Mouse (Mus musculus) G1E (cell line): ENCODE data around the gene Prtn3. TPM values are rescaled to one million over a fixed set of nuclear protein-coding genes. Genes with fewer than 3 reads are reported as not detected.
A peak's percentile ranks its signal among the peaks of the same experiment; 100 is the strongest.

Source experiments
- ATAC-seq: 2 replicates; pipeline ENCODE4 v1.8.0; 2016; ENCODE audit warnings: mild to moderate bottlenecking; ENCODE audit not compliant: insufficient number of reproducible peaks, poor library complexity, low FRiP score, severe bottlenecking; ENCODE audit errors: extremely low read depth
- DNase-seq: peaks from one replicate; pipeline ENCODE4 v3.0.0; 2012; ENCODE audit warnings: low spot score
- H3K27me3 ChIP-seq: 2 replicates; pipeline ENCODE4 v1.6.1; 2012; ENCODE audit warnings: mild to moderate bottlenecking, low read length, inconsistent platforms; ENCODE audit not compliant: insufficient read depth
- H3K36me3 ChIP-seq: replicated peaks from 2 replicates; pipeline ENCODE3; 2012; ENCODE audit warnings: mild to moderate bottlenecking, inconsistent platforms
- H3K4me1 ChIP-seq: 2 replicates; pipeline ENCODE4 v1.6.1; 2012; ENCODE audit warnings: low read depth, low read length, inconsistent platforms, mixed read lengths; ENCODE audit not compliant: insufficient read depth
- H3K4me3 ChIP-seq: 2 replicates; pipeline ENCODE4 v1.5.1; 2012; ENCODE audit warnings: low read depth, mild to moderate bottlenecking, inconsistent platforms, low read length, moderate library complexity, mixed read lengths
- H3K9me3 ChIP-seq: replicated peaks from 2 replicates; pipeline ENCODE4 v1.6.1; 2012; ENCODE audit warnings: inconsistent platforms
- CTCF ChIP-seq: IDR thresholded peaks from 2 replicates; pipeline ENCODE4 v1.5.1; 2012; ENCODE audit warnings: low read depth, low read length, inconsistent platforms, mixed read lengths
- GATA1 ChIP-seq: IDR thresholded peaks from 2 replicates; pipeline ENCODE4 v1.6.1; 2012; ENCODE audit warnings: borderline replicate concordance, low read length, inconsistent platforms, mixed read lengths
- GATA2 ChIP-seq: IDR thresholded peaks from 2 replicates; pipeline ENCODE4 v1.6.1; 2012; ENCODE audit warnings: low read depth, low read length, inconsistent platforms, borderline replicate concordance
- POLR2AphosphoS5 ChIP-seq: IDR thresholded peaks from 2 replicates; pipeline ENCODE4 v1.6.1; 2012; ENCODE audit warnings: low read depth, low read length, inconsistent platforms; ENCODE audit not compliant: insufficient replicate concordance
- TAL1 ChIP-seq: conservative IDR thresholded peaks from 2 replicates; pipeline ENCODE4 v1.6.1; 2012; ENCODE audit warnings: low read depth, low read length, inconsistent platforms, mixed read lengths
- polyA plus RNA-seq: library from polyadenylated mRNA; stranded (reverse); fragments of >175 nt; gene quantifications from 2 replicates; pipeline ENCODE4 v1.2.3, GENCODE M21; 2012
- total RNA-seq, 2 experiments: library from RNA; stranded (forward) in 1 of 2; stranded (reverse) in 1 of 2; fragments of 200-1000 nt in 1 of 2; fragments of >200 nt in 1 of 2; fragmentation: Nextera tagmentation in 1 of 2; gene quantifications; 2 replicates each; pipeline ENCODE4 v1.2.3; 2014 to 2017

Gene Prtn3
- total and polyA plus RNA-seq, 3 experiments = 0.49 to 2.0 TPM; not detected in 1

DNA sequence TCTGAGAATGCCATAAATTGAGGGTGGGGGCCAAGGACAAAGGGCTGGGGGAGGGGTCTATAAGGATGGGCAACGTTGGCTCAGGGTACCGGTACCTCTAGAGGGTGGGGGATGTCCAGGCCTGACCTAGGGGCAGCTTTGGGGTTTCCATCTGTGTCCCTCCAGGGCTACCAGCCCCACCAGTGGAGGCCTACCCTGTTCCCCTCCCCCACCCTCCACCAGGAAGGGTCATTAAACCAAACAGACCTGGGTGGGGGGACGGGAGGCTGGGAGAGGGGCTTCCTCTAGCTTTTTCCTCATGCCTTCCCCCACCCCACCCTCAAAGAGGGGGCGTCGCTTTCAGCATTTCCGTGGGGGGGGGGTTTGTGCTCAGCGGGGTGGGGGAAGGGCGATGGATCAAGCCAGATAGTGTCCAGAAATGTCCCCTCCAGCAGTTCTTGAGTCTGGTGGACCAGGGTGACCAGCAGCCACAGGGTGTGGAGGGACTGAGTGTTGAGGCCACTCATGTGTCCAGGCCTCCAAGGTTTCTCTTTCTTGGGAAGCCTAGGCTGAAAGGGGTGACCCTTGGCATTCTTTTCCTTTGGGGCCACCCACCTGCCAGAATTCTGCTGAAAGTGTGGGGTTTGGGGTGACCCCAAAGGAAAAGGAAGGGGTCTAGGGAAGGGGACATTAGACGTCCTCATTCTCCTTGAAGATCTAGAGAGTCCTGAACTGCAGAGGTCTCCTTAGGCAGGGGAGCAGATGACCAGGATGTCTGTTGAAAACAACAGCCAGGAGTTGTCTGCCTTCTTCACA lies 54.8 kb downstream of the Prtn3 start:
- Histone ChIP-seq H3K4me1 (peaks cover 72% of the 10 kb centered on the region), H3K9me3 (no peaks in the 10 kb centered on the region), H3K27me3 (no peaks in the 10 kb centered on the region), H3K36me3 (peaks cover 50% of the 10 kb centered on the region), H3K4me3 (peak overlapping the region; percentile 95)
- DNase-seq (no peak), ATAC-seq (no peak)
- TF ChIP-seq GATA2 (no peak), POLR2AphosphoS5 (no peak), CTCF (no peak), GATA1 (no peak), TAL1 (no peak)

DNA sequence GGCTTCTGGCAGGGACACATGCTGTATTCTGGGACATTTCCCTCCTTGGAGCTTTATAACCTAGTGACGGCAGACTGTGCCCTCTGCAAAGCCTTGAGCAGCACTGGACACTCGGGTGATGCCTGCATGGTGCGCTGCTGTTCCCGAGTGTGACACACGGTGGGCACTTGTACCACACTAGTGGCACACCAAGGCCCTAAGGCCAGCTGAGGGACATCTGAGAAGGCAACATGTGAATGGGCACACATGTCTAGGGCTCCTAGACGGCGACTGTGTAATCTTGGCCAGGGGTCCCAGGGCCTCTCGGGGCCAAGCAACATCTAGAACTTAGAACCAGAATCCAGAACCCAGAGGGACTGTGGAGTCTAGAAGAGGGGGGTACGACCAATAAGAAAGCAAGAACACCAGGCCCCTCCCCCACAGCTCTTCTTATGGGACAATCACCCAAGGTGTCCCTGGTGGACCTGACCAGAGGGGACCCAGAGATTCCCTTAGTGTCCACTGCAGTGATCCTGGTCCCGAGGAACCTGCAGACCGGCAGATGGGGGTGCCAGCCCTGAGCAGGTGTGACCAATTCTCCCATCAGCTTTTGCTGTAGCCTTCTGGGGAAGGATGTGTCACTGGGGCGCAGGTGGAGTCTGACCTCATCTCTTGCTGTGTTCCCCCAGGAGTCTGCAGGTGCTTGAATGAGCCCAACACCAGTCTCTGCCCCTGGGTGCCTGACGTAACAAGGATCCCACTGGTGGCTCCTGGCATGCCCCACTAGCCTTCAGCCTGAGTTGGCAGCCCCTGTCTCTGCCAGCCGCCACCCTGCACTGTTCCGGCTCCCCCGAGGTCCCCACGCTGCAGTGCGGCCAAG lies 55.9 kb downstream of the Prtn3 start:
- peaks cover 77% of the 10 kb centered on the region for H3K4me1 ChIP-seq
- ATAC-seq (no peak), DNase-seq (no peak)
- TF ChIP-seq GATA2 (no peak), TAL1 (no peak), GATA1 (no peak), CTCF (no peak), POLR2AphosphoS5 (no peak)
- H3K27me3 ChIP-seq = no peaks in the 10 kb centered on the region
- no peak overlapping the region; the same call in 1 of the 2 replicates for H3K4me3 ChIP-seq
- no peaks in the 10 kb centered on the region for H3K9me3 ChIP-seq
- H3K36me3 ChIP-seq = peaks cover 61% of the 10 kb centered on the region

DNA sequence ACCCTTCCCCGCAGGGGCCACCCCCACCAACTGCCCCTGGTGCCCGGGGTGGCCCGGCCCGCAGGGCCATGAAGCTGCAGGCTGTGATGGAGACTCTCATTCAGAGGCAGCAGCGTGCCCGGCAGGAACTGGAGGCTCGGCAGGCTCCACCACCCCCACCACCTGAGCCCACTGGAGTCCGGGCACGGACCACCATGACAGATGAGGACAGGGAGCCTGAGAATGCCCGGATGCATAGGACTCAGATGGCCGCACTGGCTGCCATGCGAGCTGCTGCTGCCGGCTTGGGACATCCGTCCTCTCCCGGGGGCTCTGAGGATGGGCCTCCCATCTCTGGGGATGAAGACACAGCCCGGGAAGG lies 56.5 kb downstream of the Prtn3 start:
- Histone ChIP-seq H3K4me3 (no peak overlapping the region; the same call in 1 of the 2 replicates), H3K36me3 (peaks cover 67% of the 10 kb centered on the region), H3K27me3 (no peaks in the 10 kb centered on the region), H3K4me1 (peaks cover 79% of the 10 kb centered on the region), H3K9me3 (no peaks in the 10 kb centered on the region)
- TF ChIP-seq TAL1 = no peak
- TF ChIP-seq CTCF = no peak
- TF ChIP-seq GATA2 = no peak
- TF ChIP-seq GATA1 = no peak
- no peak for TF ChIP-seq POLR2AphosphoS5
- DNase-seq = no peak
- no peak for ATAC-seq

DNA sequence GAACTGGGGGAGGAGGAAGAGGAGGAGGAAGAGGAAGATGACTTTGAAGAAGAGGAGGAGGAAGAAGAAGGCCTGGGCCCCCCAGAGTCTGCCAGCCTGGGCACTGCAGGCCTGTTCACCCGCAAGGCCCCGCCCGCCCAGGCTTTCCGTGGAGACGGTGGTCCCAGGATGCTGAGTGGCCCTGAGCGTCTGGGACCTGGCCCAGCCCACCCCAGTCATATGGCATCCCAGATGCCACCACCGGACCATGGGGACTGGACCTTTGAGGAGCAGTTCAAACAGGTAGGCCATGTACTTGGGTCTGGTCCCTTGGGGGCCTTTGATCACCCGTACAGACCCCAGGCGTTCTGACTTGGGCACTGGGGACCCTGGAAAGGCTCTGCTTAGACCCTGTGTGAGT lies 57.5 kb downstream of the Prtn3 start:
- no peak for ATAC-seq
- no peak overlapping the region for H3K4me3 ChIP-seq
- H3K4me1 ChIP-seq = peaks cover 80% of the 10 kb centered on the region
- peaks cover 77% of the 10 kb centered on the region for H3K36me3 ChIP-seq
- no peak for DNase-seq
- no peak for TF ChIP-seq CTCF
- no peak for TF ChIP-seq POLR2AphosphoS5
- TF ChIP-seq TAL1 = no peak
- no peak for TF ChIP-seq GATA2
- no peak for TF ChIP-seq GATA1
- H3K9me3 ChIP-seq = no peaks in the 10 kb centered on the region
- H3K27me3 ChIP-seq = no peaks in the 10 kb centered on the region

DNA sequence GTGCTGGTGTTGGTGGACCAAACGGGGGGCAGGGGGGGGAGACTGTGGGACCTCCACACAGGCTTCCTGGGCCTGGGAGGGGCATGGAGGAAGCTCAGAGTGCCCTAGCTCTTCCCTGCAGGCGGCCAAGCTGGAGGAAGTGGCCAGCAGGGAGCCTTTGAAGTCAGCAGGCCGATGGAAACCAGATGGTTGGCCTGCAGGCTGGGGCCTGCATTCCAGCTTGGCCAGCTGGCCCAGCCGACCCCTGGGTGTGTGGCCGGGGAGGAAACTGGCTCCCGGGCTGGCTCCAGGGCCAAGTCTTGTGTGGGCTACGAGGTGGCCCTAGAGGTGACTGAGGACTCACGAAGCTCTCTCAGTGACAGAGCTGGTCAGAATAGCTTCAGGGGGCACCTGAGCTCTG lies 58.5 kb downstream of the Prtn3 start:
- no peak for ATAC-seq
- Histone ChIP-seq H3K27me3 (no peaks in the 10 kb centered on the region), H3K9me3 (no peaks in the 10 kb centered on the region), H3K36me3 (peaks cover 86% of the 10 kb centered on the region), H3K4me1 (peaks cover 89% of the 10 kb centered on the region), H3K4me3 (peak overlapping the region; percentile 8; the same call in 1 of the 2 replicates)
- no peak for DNase-seq
- TF ChIP-seq POLR2AphosphoS5 = no peak
- TF ChIP-seq TAL1 = no peak
- no peak for TF ChIP-seq GATA1

Other genes starting within 250 kb of the Prtn3 start
Only the 20 nearest of the 34 such genes appear.
- gene Fgf22, start 119.4 kb upstream of the Prtn3 start, total RNA-seq (2014; fragmentation: Nextera tagmentation) = not detected in 2 replicates
- 0.44 TPM in 1 of 2 replicates, not detected in the other for gene Fgf22, start 119.4 kb upstream of the Prtn3 start, total RNA-seq (2017)
- gene Fgf22, start 119.4 kb upstream of the Prtn3 start, polyA plus RNA-seq = not detected in 2 replicates
- 109 and 129 TPM in 2 replicates for gene Rnf126, start 107.5 kb upstream of the Prtn3 start, total RNA-seq (2014; fragmentation: Nextera tagmentation)
- 23.5 and 25.2 TPM in 2 replicates for gene Rnf126, start 107.5 kb upstream of the Prtn3 start, total RNA-seq (2017)
- gene Rnf126, start 107.5 kb upstream of the Prtn3 start, polyA plus RNA-seq = 353 and 382 TPM in 2 replicates
- gene Fstl3, start 97.2 kb upstream of the Prtn3 start, total RNA-seq (2014; fragmentation: Nextera tagmentation) = not detected in 2 replicates
- gene Fstl3, start 97.2 kb upstream of the Prtn3 start, total RNA-seq (2017) = 0.12 and 0.22 TPM in 2 replicates
- 0.05 TPM in 1 of 2 replicates, not detected in the other for gene Fstl3, start 97.2 kb upstream of the Prtn3 start, polyA plus RNA-seq
- not detected in 2 replicates for gene Prss57, start 83.5 kb upstream of the Prtn3 start, total RNA-seq (2014; fragmentation: Nextera tagmentation)
- 0.05 TPM in 1 of 2 replicates, not detected in the other for gene Prss57, start 83.5 kb upstream of the Prtn3 start, total RNA-seq (2017)
- gene Prss57, start 83.5 kb upstream of the Prtn3 start, polyA plus RNA-seq = not detected in 2 replicates
- gene Palm, start 80.9 kb upstream of the Prtn3 start, total RNA-seq (2014; fragmentation: Nextera tagmentation) = not detected in 2 replicates
- 0.11 and 0.17 TPM in 2 replicates for gene Palm, start 80.9 kb upstream of the Prtn3 start, total RNA-seq (2017)
- 0.42 and 0.44 TPM in 2 replicates for gene Palm, start 80.9 kb upstream of the Prtn3 start, polyA plus RNA-seq
- not detected in 2 replicates for gene Misp, start 53.5 kb upstream of the Prtn3 start, total RNA-seq (2014; fragmentation: Nextera tagmentation)
- gene Misp, start 53.5 kb upstream of the Prtn3 start, total RNA-seq (2017) = 0.33 TPM in 1 of 2 replicates, not detected in the other
- gene Misp, start 53.5 kb upstream of the Prtn3 start, polyA plus RNA-seq = not detected in 2 replicates
- gene Ptbp1, start 20.0 kb upstream of the Prtn3 start, total RNA-seq (2014; fragmentation: Nextera tagmentation) = 333 and 387 TPM in 2 replicates
- 168 and 190 TPM in 2 replicates for gene Ptbp1, start 20.0 kb upstream of the Prtn3 start, total RNA-seq (2017)
- 1,117 and 1,292 TPM in 2 replicates for gene Ptbp1, start 20.0 kb upstream of the Prtn3 start, polyA plus RNA-seq
- gene Plppr3, start 158 bp downstream of the Prtn3 start, total RNA-seq (2014; fragmentation: Nextera tagmentation) = not detected in 2 replicates
- 0.06 and 0.82 TPM in 2 replicates for gene Plppr3, start 158 bp downstream of the Prtn3 start, total RNA-seq (2017)
- 0.13 and 0.20 TPM in 2 replicates for gene Plppr3, start 158 bp downstream of the Prtn3 start, polyA plus RNA-seq
- not detected in 2 replicates for gene Elane, start 11.8 kb downstream of the Prtn3 start, total RNA-seq (2014; fragmentation: Nextera tagmentation)
- gene Elane, start 11.8 kb downstream of the Prtn3 start, total RNA-seq (2017) = 0.23 TPM in 1 of 2 replicates, not detected in the other
- 0.72 and 1.1 TPM in 2 replicates for gene Elane, start 11.8 kb downstream of the Prtn3 start, polyA plus RNA-seq
- gene Cfd, start 16.4 kb downstream of the Prtn3 start, total RNA-seq (2014; fragmentation: Nextera tagmentation) = not detected in 2 replicates
- not detected in 2 replicates for gene Cfd, start 16.4 kb downstream of the Prtn3 start, total RNA-seq (2017)
- not detected in 2 replicates for gene Cfd, start 16.4 kb downstream of the Prtn3 start, polyA plus RNA-seq
- gene Med16, start 34.4 kb downstream of the Prtn3 start, total RNA-seq (2014; fragmentation: Nextera tagmentation) = 12.0 and 14.0 TPM in 2 replicates
- gene Med16, start 34.4 kb downstream of the Prtn3 start, total RNA-seq (2017) = 10.4 and 12.2 TPM in 2 replicates
- 49.4 and 51.7 TPM in 2 replicates for gene Med16, start 34.4 kb downstream of the Prtn3 start, polyA plus RNA-seq
- not detected in 2 replicates for gene Gm26602, start 36.4 kb downstream of the Prtn3 start, total RNA-seq (2014; fragmentation: Nextera tagmentation)
- gene Gm26602, start 36.4 kb downstream of the Prtn3 start, total RNA-seq (2017) = not detected in 2 replicates
- gene Gm26602, start 36.4 kb downstream of the Prtn3 start, polyA plus RNA-seq = 0.41 and 1.0 TPM in 2 replicates
- gene Kiss1r, start 42.5 kb downstream of the Prtn3 start, total RNA-seq (2014; fragmentation: Nextera tagmentation) = 0.30 and 0.39 TPM in 2 replicates
- 0.33 and 0.93 TPM in 2 replicates for gene Kiss1r, start 42.5 kb downstream of the Prtn3 start, total RNA-seq (2017)
- 0.33 and 0.56 TPM in 2 replicates for gene Kiss1r, start 42.5 kb downstream of the Prtn3 start, polyA plus RNA-seq
- gene R3hdm4, start 46.7 kb downstream of the Prtn3 start, total RNA-seq (2014; fragmentation: Nextera tagmentation) = 118 and 134 TPM in 2 replicates
- gene R3hdm4, start 46.7 kb downstream of the Prtn3 start, total RNA-seq (2017) = 35.0 and 35.8 TPM in 2 replicates
- gene R3hdm4, start 46.7 kb downstream of the Prtn3 start, polyA plus RNA-seq = 185 and 203 TPM in 2 replicates
- gene Arid3a, start 52.6 kb downstream of the Prtn3 start, total RNA-seq (2014; fragmentation: Nextera tagmentation) = 35.4 and 41.3 TPM in 2 replicates
- 32.8 and 35.1 TPM in 2 replicates for gene Arid3a, start 52.6 kb downstream of the Prtn3 start, total RNA-seq (2017)
- gene Arid3a, start 52.6 kb downstream of the Prtn3 start, polyA plus RNA-seq = 164 and 202 TPM in 2 replicates
- 28.5 and 37.3 TPM in 2 replicates for gene Wdr18, start 85.7 kb downstream of the Prtn3 start, total RNA-seq (2014; fragmentation: Nextera tagmentation)
- gene Wdr18, start 85.7 kb downstream of the Prtn3 start, total RNA-seq (2017) = 34.4 and 34.6 TPM in 2 replicates
- gene Wdr18, start 85.7 kb downstream of the Prtn3 start, polyA plus RNA-seq = 69.0 and 69.5 TPM in 2 replicates
- 0.60 TPM in 1 of 2 replicates, not detected in the other for gene Grin3b, start 96.2 kb downstream of the Prtn3 start, total RNA-seq (2014; fragmentation: Nextera tagmentation)
- 0.44 TPM in 1 of 2 replicates, not detected in the other for gene Grin3b, start 96.2 kb downstream of the Prtn3 start, total RNA-seq (2017)
- gene Grin3b, start 96.2 kb downstream of the Prtn3 start, polyA plus RNA-seq = 0.07 and 0.10 TPM in 2 replicates
- 62.8 and 79.8 TPM in 2 replicates for gene Tmem259, start 109.9 kb downstream of the Prtn3 start, total RNA-seq (2014; fragmentation: Nextera tagmentation)
- gene Tmem259, start 109.9 kb downstream of the Prtn3 start, total RNA-seq (2017) = 41.6 and 47.0 TPM in 2 replicates
- gene Tmem259, start 109.9 kb downstream of the Prtn3 start, polyA plus RNA-seq = 264 and 361 TPM in 2 replicates
- gene Cnn2, start 114.1 kb downstream of the Prtn3 start, total RNA-seq (2014; fragmentation: Nextera tagmentation) = 4.6 and 8.4 TPM in 2 replicates
- 7.4 and 10.5 TPM in 2 replicates for gene Cnn2, start 114.1 kb downstream of the Prtn3 start, total RNA-seq (2017)
- gene Cnn2, start 114.1 kb downstream of the Prtn3 start, polyA plus RNA-seq = 20.8 and 27.2 TPM in 2 replicates
- 17.4 and 35.9 TPM in 2 replicates for gene Abca7, start 122.0 kb downstream of the Prtn3 start, total RNA-seq (2014; fragmentation: Nextera tagmentation)
- 12.1 and 15.2 TPM in 2 replicates for gene Abca7, start 122.0 kb downstream of the Prtn3 start, total RNA-seq (2017)
- gene Abca7, start 122.0 kb downstream of the Prtn3 start, polyA plus RNA-seq = 21.1 and 21.6 TPM in 2 replicates